Mouse (Mus musculus) E14TG2a.4 (cell line): ENCODE measurements around the gene Gm45799.

ENCODE experiments used
- CTCF ChIP-seq: conservative IDR thresholded peaks from 2 replicates; pipeline ENCODE4 v1.5.1; 2014; ENCODE audit warnings: low read length
- NANOG ChIP-seq: IDR thresholded peaks from 2 replicates; pipeline ENCODE4 v1.6.1; 2014; ENCODE audit warnings: borderline replicate concordance, low read length, mixed read lengths
- POU5F1 ChIP-seq: IDR thresholded peaks from 2 replicates; pipeline ENCODE4 v1.6.1; 2014; ENCODE audit warnings: low read length, borderline replicate concordance

- no peak for TF ChIP-seq POU5F1
- TF ChIP-seq CTCF = no peak
- no peak for TF ChIP-seq NANOG
These were observed 20.7 kb upstream of the Gm45799 start for GRCm38 (mm10) chr7:105619701-105620100.
